Comparison of ENCODE assay signal across 5 mouse cellular contexts in the genomic region with DNA sequence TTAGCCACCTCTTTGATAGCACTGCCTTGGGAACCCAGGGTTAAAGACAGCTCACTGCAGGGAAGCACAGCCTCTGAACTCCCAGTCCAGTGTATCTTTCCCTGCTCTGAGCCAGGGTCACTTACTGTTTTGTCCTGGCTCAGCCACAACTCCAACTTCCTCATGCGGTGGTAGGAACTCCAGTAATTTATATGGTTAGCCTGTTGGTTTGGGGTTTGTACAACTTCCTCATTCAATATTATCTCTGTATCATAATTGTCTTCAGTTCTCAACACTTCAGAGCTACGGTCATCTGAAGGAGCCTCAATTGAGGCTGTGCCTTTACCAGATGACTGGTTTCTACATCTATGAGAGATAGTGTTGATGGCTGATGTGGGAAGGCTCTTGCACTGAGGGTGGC. TPM values are rescaled to one million over a fixed set of nuclear protein-coding genes. Genes with fewer than 3 reads are reported as not detected.
DNase-seq lines count a peak whose midpoint lies in the region; ATAC-seq and TF ChIP-seq lines count a peak whose summit lies in the region.
"Not testable (repeated sequence)": the region's sequence is repeated elsewhere in the genome, so short reads cannot be mapped to it uniquely, and the experiment has no call there.

No protein-coding gene starts in this region.

- not testable (repeated sequence) for H3K36me3 ChIP-seq in G1E (replicated peaks)

- H3K4me3 ChIP-seq in G1E (ENCODE audit: low read depth, low read length) = not testable (repeated sequence)

- ATAC-seq in G1E (ENCODE audit: extremely low read depth, insufficient number of reproducible peaks, low FRiP score, poor library complexity, severe bottlenecking) = peak; percentile 54
- ATAC-seq in granulocyte monocyte progenitor cell, adult 5-6 weeks (replicated peaks; ENCODE audit: poor library complexity, severe bottlenecking) = peak; percentile 97
- peak; percentile 94 for ATAC-seq in megakaryocyte, adult 5-6 weeks (ENCODE audit: poor library complexity, severe bottlenecking)
- ATAC-seq in monocyte, adult 5-6 weeks (replicated peaks; ENCODE audit: insufficient number of reproducible peaks, low FRiP score, low TSS enrichment, poor library complexity, severe bottlenecking) = peak; percentile 31; the same call in 1 of the 2 replicates

- H3K27me3 ChIP-seq in G1E (ENCODE audit: insufficient read depth, low read length) = not testable (repeated sequence)

- not testable (repeated sequence) for H3K4me1 ChIP-seq in G1E (ENCODE audit: insufficient read depth, low read depth, low read length)

- H3K9me3 ChIP-seq in G1E (replicated peaks) = not testable (repeated sequence)

- not testable (repeated sequence) for TF ChIP-seq CTCF in G1E (IDR thresholded peaks at IDR 0.05; ENCODE audit: low read depth, low read length)

- DNase-seq in G1E (ENCODE audit: low spot score) = not testable (repeated sequence)
- DNase-seq in MEL-GATA-1-ER (ENCODE audit: extremely low read depth, low read depth) = peak; percentile 71

RNA-seq across cellular contexts. Expression of a gene that starts 42.3 kb away (rescaled TPM):
- total RNA-seq in G1E (2014; fragmentation: Nextera tagmentation) (22.2 and 37.8 TPM in 2 replicates), G1E (2017) (28.1 and 31.4 TPM in 2 replicates)
- 0.55 and 0.78 TPM in 2 replicates for polyA plus RNA-seq in G1E (2012)
- total RNA-seq in granulocyte monocyte progenitor cell, adult 5-6 weeks (2014; fragmentation: Nextera tagmentation) = 53.1 and 68.9 TPM in 2 replicates
- total RNA-seq in granulocyte monocyte progenitor cell, adult 5-6 weeks (2017) = 159 and 263 TPM in 2 replicates
- total RNA-seq in megakaryocyte, adult 5-6 weeks (2015) = 76.1 and 106 TPM in 2 replicates
- 112 and 123 TPM in 2 replicates for total RNA-seq in megakaryocyte, adult 5-6 weeks (2017)
- 68.3 to 110 TPM (median 87.4 TPM) in 3 replicates for total RNA-seq in monocyte, adult 5-6 weeks (2017)

Comparison
In these comparisons a context has a peak if more than half of its experiments do, and no peak if none do; other contexts are left out.
1. ATAC-seq: peak in every context shown above with its lines; median percentile 97 in granulocyte monocyte progenitor cell, adult 5-6 weeks; 94 in megakaryocyte, adult 5-6 weeks; 54 in G1E; 31 in monocyte, adult 5-6 weeks.